Mouse (Mus musculus): ENCODE results near the gene Vps37d. TPM values are rescaled to one million over a fixed set of nuclear protein-coding genes. Genes with fewer than 3 reads are reported as not detected.

Gene Vps37d
- total RNA-seq (2022): under 1 TPM; 0.37 to 0.57 (median 0.47) TPM

GRCm38 (mm10) chr5:135077564-135078481 lies at the start of gene Vps37d:
Gene Vps37d, minus strand, starts transcription at chr5:135078266.
- peak; percentile 86 for DNase-seq (ENCODE audit: low spot score)

DNA sequence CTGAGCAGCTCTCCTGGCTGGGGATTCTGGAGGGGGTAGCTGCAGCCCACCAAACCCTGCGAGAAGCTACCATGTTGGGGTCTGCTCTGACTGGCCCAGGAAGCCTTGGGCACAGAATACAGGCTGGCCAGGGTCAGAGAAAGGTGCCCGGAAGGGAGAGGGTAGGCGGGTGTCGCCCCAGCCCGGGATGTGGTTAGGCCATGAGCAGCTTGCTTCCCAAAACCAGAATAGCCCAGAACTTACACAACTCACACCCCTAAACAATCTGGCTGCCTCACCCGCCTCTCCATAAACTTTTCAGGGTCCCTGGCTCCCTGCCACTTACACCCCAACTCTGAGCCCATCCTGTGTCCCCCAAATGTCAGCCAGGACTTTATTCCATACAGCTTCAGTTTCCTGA lies 49.6 kb upstream of the Vps37d start:
- no peak for DNase-seq (ENCODE audit: low spot score)

DNA sequence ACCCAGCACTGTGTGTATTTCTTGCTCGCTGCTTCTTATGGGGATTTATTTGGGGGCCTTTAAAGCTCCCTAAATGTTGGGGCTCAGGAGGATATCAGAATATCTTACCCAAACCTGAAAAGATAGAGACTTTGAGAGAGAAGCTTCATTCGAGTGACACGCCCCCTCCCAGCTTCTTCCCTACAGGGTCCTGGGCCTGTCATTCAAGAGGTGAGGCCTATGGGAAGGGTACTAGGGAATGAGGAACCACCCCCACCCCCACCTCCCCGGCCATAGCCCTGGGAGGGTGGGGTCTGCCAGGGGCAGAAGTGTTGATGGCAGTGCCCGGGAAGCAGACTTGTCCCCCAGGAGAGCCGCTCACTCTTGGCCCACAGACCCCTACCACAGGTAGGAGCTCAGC lies 48.1 kb upstream of the Vps37d start:
- DNase-seq (ENCODE audit: low spot score): no peak

GRCm38 (mm10) chr5:135120753-135121152 lies 42.7 kb upstream of the Vps37d start:
- no peak for DNase-seq (ENCODE audit: low spot score)

DNA sequence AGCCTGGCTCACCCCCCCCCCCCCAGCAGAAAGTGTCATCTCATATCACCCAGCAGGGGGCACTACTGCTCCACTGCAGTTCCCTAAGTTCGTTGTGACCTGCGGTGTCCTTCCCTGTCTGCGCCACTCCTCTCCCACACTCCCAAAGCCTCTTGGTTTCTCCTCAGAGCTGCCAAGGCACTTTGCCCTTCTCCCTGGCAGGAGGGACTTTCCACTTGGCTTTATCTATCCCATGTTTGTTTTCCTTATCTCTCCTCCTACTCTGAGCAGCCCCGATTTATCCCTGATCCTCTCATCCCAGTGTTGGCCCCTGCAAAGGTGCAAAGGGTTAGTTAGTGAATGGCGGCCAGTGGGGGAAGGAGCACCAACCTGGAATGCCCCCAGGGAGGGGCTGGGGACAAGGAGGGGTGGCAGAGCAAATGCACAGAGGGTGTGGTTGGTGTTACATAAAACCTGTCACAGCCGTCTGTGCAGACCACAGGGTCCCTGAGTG lies 40.6 kb upstream of the Vps37d start:
- DNase-seq (ENCODE audit: low spot score): peak; percentile 54

DNA sequence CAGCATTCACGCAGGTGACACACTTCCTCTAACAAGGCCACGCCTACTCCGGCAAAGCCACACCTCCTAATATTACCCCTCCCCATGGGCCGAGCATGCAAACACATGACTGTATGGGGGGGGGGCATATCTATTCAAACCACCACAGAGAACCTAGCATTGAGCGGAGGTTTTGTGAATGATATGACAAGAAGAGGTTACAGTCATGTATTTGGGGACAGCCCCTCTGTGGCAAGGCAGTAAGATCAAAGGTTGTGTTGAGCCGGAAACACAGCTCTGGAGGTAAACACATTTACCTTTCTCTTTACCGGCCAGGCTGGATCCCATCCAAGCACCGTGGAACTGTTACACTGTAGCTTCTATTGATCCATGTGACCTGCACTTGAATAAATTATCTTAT lies 37.2 kb upstream of the Vps37d start:
- no peak for DNase-seq (ENCODE audit: low spot score)

DNA sequence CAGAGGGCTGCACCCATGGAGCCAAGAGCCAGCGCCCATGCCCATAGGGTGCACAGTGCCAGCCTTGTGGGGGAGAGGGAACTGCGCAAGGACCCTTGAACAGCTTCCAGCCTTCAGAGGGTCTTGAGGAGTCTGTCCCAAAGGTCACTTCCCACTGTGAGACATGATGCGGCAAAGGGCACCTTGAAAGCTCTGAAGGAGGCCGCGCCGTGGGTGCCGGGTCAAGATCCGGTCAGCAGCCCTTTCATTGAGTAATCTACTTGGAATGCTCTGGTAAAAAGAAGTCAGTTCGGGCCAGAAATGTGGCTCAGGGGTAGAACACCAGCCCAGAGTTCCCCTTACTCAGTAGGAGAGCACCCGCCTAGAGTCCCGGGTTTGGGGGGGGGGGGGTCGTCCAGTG lies 35.7 kb upstream of the Vps37d start:
- no peak for DNase-seq (ENCODE audit: low spot score)

- DNase-seq (ENCODE audit: low spot score): no peak
Observed at GRCm38 (mm10) chr5:135109976-135110375, 31.9 kb upstream of the Vps37d start.

DNA sequence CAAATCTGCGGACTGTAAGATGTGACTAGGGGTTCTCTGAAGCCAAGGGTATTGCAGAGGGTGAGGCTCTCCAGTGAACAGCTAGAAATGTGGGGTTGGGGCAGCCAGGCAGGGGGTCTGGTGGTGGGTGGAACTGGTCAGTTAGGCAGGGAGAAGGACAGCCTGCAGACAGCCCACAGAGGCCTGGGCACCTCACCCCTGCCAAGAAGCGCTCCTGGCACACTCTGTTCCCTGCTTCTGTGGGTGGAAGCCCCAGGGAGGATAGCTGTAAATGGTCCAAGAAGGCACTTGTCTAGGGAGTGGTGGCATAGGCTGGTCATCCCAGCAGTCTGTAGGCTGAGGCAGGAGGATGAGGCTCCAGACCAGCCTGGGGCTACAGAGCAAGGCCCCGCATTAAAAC lies 31.4 kb upstream of the Vps37d start:
- DNase-seq (ENCODE audit: low spot score): no peak

DNA sequence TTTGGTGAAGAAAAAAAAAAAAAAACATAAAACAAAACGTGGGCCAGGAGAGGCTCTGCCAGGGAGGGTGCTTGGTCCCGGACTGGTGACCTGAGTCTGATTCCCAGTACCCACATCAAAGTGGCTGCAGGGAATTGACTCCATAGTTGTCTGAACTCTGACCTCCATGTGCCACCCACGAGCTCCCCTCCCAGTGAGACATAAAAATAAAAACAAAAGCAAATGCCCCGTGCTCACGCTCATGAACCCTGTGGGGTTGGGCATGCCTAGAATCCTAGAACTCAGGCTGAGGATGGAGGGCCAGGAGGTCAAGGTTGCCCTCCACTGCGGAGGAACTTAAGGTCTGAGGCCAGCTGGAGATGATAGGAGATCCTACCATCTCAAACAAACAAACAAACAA lies 31.0 kb upstream of the Vps37d start:
- no peak for DNase-seq (ENCODE audit: low spot score)

DNA sequence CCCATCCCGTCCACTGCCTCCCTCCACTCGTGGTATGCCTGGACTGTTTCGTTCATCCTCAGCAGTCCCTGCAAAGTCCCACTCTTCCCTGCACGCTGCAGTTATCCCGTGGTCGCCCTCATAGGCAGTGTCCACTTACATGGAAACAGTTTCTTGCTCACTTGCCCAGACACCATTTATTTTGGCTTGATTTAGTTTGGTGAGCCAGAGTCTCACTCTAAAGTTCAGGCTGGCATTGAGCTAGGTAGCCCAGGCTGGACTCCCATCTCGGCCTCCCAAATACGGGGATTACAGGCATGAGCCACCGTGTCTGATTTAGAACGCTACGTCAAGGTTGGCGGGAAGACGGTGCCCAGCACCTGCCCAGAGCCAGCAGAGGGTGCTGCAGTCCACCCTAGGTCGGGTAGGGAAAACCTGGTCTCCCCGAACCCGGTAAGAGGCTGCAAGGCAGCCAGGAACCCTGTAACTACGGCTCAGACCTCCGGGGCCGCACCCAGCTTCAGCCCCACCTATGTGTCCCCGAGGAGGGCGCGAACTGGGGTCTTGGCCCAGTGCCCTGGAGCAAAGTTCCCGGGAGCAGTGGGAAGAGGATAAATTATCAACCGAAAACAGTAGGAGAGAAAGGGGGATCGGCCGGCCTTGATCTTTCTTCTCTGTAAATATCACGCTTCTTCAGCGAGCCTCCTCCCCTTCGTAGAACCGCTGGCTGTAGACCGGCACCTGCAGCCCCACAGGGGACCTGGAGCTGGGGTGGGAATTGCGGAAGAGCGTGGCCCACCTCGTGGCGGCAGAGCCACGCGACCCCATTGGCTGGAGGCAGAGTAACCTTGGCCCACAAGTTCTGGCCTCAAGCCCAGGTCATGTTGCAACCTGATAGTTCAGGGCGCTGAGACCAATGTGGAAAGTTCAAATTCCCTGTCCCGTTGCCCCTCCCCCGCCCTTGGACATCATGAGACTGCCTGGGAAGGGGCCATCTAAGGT lies 29.7 kb upstream of the Vps37d start:
- peak; percentile 69 for DNase-seq (ENCODE audit: low spot score)

DNA sequence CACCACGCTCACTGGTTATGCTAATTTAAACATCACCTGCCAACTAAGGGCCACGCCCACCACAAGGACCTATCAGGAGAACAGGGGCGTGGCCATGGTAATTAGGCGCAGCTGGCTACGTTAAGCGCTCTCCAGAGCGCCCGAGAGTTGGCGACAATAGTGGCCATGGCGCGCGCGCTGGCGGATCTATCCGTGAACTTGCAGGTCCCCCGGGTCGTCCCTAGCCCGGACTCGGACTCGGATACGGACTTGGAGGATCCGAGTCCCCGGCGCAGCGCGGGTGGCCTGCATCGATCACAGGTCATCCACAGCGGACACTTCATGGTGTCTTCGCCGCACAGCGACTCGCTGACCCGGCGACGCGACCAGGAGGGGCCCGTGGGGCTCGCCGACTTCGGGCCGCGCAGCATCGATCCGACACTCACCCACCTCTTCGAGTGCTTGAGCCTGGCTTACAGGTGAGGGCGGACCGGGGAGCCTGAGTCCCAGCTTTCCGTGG lies 28.7 kb upstream of the Vps37d start:
- DNase-seq (ENCODE audit: low spot score): peak; percentile 71

DNA sequence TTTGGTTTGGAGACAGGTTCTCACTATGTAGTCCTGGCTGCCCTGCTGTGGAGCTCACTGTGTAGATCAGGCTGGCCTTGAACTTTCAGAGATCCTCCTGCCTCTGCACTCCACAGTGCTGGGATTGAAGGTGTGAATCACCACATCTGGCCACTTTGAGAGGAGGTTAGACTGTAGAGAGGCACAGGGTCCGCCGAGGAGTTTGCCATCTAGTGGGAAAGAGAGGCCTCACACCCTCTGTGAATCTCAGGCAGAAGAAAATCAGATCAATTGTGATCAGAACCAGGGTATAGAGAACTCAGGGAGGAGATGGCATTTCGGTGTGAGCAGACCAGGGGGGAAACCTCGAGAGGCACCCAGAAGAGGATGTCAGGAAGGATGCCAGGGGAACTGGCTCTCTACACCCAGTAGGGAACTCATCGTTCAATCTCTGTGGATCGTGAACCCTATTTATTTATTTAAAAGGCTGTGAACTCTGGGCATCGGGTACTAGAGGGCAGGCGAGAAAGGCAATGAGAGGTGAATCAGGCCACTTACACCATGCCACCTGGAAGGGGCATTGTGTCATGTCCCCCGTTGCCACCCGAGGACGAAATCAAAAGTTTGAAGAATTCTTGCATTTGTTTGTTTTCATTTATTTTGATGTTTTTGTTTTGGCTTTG lies 26.1 kb upstream of the Vps37d start:
- DNase-seq (ENCODE audit: low spot score): no peak

GRCm38 (mm10) chr5:135100981-135101380 lies 22.9 kb upstream of the Vps37d start:
- DNase-seq (ENCODE audit: low spot score): no peak

DNA sequence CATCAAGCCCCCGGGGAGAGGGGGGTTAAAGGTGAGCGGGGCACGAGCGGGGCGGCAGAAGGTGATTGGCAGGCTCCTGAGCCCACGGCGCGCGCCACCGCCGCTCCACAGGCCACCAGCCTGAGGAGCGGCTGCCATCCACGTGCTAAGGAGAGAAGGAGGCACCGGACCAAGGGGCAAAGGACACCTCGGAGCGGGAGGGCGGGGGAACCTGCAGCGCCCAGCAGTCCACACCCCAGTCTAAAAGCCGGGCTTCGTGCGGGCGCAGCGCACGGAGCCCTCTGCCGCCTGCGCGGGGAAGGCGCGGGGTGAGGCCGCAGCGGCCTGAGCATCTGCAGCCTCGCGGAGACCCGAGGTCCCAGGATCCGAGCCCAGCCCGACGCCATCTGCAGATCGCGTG lies 11.6 kb upstream of the Vps37d start, which contains the start of gene Mlxipl:
Mlxipl (plus strand) TSS at position 238 of the 400 bp plus-strand sequence.
- DNase-seq (ENCODE audit: low spot score): no peak

DNA sequence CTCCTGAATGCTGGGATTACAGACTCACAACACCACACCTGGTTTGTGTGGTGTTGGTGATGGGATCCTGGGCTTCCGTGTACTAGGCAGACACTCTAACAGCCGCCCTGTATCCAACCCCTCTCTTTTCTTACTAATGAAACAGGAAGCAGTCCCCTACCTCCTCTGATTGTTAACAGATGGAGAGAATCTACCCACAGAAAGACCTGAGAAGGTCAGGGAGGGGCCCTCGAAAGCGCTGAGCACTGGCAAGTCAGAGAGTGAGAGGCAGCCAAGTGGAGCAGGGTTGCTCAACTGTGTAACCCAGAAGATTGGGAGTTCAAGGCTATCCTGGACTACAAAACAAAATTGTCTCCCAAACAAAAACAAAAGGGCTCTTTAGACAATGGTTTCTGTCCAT lies 8.8 kb upstream of the Vps37d start:
- no peak for DNase-seq (ENCODE audit: low spot score)

- DNase-seq (ENCODE audit: low spot score): no peak
Observed at GRCm38 (mm10) chr5:135080539-135080938, 2.5 kb upstream of the Vps37d start.

GRCm38 (mm10) chr5:135079578-135079977 lies 1.5 kb upstream of the Vps37d start:
- DNase-seq (ENCODE audit: low spot score): no peak

DNA sequence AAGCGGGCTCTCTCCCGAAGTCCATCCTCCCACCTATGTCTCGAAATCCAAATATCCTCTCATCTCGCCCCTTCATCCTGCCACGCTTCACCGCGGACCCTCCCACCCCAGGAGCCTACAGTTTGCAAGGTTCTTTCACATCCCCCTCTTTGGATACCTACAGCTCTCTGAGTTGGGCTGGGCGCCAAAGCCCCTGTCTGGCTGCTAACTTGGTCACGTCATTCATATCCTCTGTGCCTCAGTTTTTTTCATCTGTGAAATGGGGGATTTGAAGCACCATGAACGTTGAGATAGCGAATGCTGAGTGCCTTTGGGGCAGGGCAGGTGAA lies 380 bp upstream of the Vps37d start:
- DNase-seq (ENCODE audit: low spot score): no peak

GRCm38 (mm10) chr5:135076931-135077505 lies 1.0 kb downstream of the Vps37d start:
- DNase-seq (ENCODE audit: low spot score): no peak

DNA sequence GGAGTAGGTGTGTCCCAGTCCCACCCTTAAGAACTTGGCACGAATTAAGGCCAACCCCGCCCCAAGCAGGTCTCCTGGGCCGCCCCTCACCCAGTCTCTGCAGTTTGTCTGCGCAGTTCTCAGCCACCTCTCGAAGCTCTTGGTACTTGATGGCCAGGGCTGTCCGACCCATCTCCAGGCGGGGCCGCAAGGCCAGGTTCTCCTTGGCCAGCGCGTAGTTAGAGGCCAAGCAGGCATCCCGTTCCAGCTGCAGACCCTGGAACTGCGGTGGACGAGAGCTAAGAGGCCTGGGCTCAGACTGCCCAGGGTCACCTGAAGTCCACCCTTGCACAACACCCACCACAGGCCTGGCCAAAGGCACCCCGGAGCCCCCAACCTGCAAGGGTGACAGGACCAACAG lies 1.7 kb downstream of the Vps37d start:
- DNase-seq (ENCODE audit: low spot score): no peak

Data from heart, adult 8-10 months (tissue).